Mouse (Mus musculus): ENCODE data around the gene Evi5.

GRCm38 (mm10) chr5:107719209-107719608 lies 155.7 kb downstream of the Evi5 start:
- TF ChIP-seq CTCF (IDR thresholded peaks at IDR 0.05; ENCODE audit: control insufficient read depth, insufficient read depth, insufficient replicate concordance, low read depth, low read length) (no peak), POLR2A (IDR thresholded peaks at IDR 0.05; ENCODE audit: control insufficient read depth, low read depth, low read length) (no peak)
